Mouse (Mus musculus) lung, postnatal 0 days (tissue): ENCODE data around the gene Abhd16b.

Experiments used
- CTCF ChIP-seq: IDR thresholded peaks from 2 replicates; pipeline ENCODE4 v1.5.1; 2016; ENCODE audit warnings: antibody characterized with exemption, mild to moderate bottlenecking
- EP300 ChIP-seq: IDR thresholded peaks from 2 replicates; pipeline ENCODE4 v1.6.1; 2016; ENCODE audit warnings: antibody characterized with exemption, mild to moderate bottlenecking, control low read depth

DNA sequence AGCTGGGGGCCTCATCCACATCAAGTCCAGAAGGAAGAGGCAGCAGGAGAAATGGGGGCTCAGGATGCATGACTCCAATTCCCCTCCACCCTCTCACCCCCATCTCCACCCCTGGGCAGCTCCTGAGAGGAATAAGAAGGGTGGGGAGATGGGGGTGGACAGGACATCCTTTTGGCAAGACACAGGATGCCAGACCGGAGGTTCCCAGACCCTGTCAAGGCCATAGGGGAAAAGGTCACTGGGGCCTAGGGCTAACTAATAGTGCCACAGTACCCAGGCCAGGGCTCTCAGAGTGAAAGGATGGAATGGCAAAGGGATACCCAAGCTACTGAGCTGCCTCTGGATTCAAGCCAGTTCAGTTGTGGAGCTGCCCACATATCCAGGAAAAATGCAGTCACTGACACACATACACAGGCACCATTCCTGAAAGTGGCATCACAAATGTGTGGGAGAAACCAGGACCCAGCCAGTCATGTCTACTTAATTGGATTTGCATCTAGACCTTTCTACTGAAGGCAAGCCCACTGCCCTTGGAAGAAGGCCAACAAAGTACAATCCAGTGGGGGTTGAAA lies 20.7 kb upstream of the Abhd16b start:
- TF ChIP-seq CTCF (no peak), EP300 (no peak; the same call in 1 of the 2 replicates)
